Mouse (Mus musculus) kidney, adult 2 months (tissue): ENCODE measurements at regions not wholly inside any gene's neighbourhood (a gene's known extent, or its start where the extent isn't known, plus 50 kb on each side); places are given as distances from the start of the nearest gene placed in this dataset.

Experiments
- CTCF ChIP-seq: fragments of 200-500 bp; conservative IDR thresholded peaks from 2 replicates; pipeline ENCODE4 v1.5.1; 2011; ENCODE audit warnings: low read depth, mild to moderate bottlenecking, control low read depth, low read length, moderate library complexity, mixed read lengths; ENCODE audit not compliant: insufficient read depth, insufficient read length
- POLR2A ChIP-seq: fragments of 200-500 bp; IDR thresholded peaks from one replicate; pipeline ENCODE4 v1.6.1; 2011; ENCODE audit warnings: low read depth, low read length, control low read depth

DNA sequence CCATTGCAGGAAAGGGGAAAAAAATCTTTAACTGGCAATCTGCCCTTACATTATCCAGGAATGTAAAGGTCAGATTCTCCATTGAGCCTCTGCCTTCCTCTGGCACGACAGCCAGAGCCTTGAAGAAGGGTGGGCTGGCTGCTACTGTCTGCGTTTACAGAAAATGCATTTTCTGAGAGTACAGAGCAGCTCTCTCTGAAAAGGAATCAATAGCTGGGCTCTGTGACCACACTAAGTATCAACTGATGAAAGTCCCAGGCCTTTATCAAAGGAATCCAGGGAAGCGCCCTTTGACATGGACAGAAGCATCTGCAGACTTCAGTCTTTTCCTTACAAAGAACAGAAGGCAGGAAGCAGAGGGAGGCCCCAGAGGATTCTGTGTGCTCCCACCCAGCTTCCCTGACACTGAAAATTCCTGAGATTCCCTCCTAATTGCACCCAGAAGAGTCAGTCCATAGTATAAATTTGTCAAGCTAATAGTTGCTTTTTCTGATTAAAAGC is 124.2 kb downstream of the Ankrd50 start:
- TF ChIP-seq CTCF (no peak), POLR2A (no peak)
